Mouse (Mus musculus) heart, postnatal 4 days (tissue): ENCODE measurements around the gene Plcb4. TPM values are rescaled to one million over a fixed set of nuclear protein-coding genes. Genes with fewer than 3 reads are reported as not detected.

Experiments used
- DNase-seq: peaks from one replicate; pipeline ENCODE4 v3.0.0; 2021
- total RNA-seq, 2 experiments: library from RNA; stranded (reverse); gene quantifications; 2 replicates each; pipeline ENCODE4 v1.2.3; 2021

The Plcb4 gene
- total RNA-seq, 2 experiments from 2014 or later = 68.9 to 75.6 TPM

DNA sequence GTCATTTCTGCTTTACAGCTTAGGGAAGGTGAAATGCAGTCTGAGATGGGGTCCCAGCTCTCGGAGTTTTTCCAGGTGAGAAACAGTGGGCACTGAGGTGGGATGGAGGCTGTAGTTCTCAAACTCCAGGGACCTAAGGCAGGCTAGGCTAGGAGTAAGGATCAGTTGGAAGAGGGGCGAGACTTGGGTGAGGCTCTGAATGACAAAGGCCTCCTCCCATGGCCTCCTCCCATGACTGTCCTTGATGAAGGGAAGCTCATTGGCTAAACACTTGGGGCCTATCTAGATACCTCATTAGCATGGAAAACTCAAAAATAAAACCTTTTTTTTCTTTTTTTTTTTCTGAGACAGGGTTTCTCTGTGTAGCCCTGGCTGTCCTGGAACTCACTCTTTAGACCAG lies 198.0 kb downstream of the Plcb4 start:
- DNase-seq = no peak

DNA sequence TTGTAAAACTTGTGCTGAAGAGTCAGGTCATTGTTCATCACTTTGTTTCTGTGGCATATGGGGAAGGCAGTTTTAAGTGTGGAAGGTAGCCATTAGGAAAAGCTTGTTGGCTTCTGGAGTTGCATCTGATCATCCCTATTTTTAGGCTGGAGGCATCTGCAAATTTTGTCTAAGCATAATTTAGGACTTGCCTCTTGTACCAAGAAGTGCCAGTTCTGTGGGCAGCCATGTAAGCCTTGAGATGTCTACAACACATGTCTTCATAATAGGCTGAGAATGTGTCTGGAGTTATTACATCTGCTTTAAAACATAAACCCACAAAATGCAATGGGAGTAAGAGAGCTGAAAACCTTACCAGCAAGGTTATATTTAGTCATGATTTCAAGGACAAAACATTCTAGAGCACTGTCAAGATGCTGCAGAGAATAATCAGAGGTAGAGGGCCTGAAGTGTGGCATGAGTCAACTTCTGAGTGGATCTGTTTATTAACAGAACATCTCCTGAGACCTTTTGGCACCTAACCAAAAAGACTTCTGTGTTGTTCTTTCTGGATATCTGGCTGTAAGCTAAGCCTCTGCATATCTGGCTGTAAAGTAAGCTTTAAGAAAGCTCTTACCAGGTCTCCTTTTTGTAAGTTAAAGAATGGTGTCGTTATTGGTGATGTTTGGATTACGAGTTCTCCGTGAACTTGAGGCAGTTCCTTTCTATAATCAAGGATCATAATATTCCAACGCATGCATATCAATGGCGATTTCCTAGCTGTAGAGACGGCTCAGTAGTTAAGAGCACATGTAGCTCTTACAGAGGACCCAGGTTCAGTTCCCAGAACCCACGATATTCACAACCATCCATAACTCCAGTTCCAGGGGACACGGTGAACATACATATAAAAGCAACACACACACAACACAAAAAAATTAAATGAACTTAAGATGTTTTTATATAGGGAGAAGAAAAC lies 203.0 kb downstream of the Plcb4 start:
- DNase-seq = no peak

DNA sequence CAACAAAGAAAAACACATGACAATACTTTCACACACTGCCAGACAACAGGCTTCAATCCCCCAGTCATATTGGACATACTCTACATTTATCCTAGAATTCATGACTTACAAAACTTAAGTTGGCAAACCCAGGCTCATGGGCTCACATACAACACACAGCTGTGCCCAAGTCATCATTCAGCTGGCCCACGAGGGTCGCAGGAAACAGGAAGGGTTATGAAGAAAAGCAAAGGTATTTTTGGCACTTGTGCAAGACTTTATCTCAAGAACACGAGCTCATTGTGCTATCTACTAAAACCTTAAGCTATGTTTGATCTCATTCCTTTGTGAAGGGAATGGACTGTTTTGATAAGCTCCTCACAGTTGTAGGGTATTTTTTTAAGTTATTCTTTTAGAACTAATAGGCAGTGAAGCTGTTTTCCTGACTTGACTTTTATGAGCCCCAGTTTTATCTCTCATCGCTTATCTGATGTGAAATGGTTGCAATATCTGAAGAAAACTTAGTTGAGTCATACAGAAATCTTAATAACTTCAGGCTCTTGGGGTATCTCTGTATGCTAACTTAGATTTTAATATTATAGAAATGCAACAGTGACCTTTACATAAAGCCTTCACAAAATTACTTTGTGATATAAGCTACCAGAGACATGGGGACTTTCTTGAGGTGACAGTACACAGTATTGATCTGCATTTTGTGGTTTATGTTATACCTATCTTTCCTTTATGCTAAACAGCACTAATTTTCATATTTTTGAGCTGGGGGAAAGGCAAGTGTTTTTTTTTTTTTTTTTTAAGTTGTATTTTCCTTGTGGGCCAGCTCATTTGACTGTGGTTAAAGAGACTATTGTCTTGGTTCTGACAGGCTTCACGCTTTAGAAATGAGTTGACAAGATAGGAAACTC lies 203.9 kb downstream of the Plcb4 start:
- no peak for DNase-seq

DNA sequence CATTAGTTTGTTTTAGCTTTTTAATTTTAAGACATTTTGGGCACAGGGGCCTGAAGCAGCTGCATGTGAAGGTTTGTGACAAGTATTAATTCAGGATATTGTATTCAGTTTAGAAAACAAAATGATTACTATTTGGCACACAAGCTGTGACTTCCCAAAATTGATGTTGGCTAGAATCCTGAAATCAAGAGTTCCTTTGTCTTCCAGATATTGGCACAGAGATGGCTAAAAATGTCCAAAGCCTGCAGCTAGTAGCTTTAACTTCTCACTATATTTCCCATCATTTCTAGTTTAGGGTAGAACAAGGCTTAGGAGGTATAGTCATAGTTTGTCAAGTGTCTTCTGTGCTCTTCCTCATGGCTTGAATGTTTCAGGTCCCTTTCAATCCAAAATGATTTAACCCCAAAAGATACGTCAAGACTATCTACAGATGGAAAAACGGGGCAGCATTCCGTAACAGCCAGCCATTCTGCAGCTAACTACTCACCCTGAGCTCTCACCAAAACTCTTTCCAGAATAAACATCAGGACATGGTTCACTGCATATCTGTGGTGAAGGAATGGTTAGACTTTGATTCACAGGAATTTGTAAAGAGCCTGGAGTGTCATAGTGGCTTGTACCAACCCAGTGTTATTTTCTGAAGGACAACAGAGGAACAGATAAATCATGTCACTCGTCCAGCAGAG lies 204.7 kb downstream of the Plcb4 start:
- DNase-seq = no peak

DNA sequence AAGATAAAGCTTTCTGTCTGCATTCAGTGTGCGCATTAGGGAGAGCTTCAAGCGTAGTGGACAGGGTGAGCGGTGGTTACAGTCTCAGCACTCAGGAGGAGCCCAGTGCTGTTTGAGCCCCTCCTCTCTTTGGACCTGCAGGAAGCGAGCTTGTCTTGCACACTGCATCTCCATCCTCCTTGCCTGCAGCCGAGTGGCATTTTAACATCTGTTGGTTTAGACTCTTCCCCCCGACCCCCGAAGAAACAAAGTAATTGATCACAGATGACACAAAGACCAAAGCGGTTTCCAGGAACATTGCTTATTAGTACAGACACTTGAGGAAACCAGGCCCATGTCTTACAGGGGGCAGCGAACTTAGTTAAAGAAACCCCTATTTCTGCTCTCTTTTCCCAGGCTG lies 207.6 kb downstream of the Plcb4 start:
- no peak for DNase-seq

DNA sequence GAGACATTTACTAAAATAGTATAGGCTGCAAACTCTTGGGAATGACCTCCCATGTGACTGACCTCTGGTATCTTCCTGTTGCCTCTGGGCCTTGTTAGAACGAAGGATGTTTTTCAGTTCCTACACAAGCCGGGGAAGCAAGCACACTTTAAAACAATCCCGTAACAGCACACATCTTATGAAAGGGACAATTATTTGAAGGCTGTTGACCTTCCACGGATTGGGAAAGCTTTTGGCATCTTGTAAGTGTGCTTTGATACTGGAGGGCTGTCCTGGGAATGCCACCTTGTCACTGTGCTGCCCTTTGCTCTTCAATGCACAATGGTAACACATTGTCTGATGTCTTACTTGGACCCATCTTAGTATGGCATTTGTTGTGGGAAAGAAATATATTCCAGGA lies 208.0 kb downstream of the Plcb4 start:
- DNase-seq = no peak

DNA sequence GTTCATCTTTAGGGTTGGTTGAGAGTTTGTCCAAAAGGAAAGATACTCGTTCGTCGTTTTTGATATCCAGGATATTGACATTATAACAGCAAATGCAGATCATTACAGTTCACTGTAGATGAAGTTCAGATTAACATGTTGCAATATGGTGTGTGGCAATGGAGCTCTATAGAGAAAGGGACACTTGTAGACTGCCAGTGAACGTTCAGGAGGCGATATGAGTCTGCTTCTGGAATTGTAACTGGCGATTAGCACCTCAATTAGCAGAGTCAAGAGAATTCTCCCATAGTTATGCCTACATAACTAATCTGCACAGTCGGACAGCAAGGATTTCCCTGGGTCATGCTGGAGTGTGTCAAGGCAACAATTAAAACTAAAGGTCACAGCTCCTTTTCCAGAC lies 210.8 kb downstream of the Plcb4 start:
- no peak for DNase-seq

DNA sequence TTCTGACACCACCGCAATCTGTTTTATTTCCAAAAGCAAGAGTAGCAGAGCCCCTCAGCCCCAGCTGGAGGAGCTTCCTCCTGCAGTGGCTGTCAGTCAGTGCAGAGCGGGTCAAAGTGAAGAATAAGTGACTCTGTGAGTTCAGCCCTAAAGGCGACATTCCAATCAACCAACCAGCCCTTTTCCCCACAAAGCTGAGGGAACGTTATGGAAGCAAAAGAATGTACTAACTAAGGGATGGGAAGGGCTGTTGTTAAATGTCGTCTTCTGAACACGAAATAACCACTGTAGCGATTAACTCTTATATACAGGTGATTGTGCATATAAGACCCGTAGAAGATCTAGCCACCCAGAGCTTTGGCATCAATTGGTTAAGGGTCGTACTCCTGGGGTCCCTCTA lies 214.3 kb downstream of the Plcb4 start:
- no peak for DNase-seq

GRCm38 (mm10) chr2:135873761-135874160 lies 214.9 kb downstream of the Plcb4 start:
- no peak for DNase-seq

- peak; percentile 62 for DNase-seq
These were observed 216.7 kb downstream of the Plcb4 start for GRCm38 (mm10) chr2:135875549-135875948.

GRCm38 (mm10) chr2:135879356-135879755 lies 220.5 kb downstream of the Plcb4 start:
- DNase-seq = no peak

- no peak for DNase-seq
These were observed 221.5 kb downstream of the Plcb4 start for GRCm38 (mm10) chr2:135880269-135880760.

DNA sequence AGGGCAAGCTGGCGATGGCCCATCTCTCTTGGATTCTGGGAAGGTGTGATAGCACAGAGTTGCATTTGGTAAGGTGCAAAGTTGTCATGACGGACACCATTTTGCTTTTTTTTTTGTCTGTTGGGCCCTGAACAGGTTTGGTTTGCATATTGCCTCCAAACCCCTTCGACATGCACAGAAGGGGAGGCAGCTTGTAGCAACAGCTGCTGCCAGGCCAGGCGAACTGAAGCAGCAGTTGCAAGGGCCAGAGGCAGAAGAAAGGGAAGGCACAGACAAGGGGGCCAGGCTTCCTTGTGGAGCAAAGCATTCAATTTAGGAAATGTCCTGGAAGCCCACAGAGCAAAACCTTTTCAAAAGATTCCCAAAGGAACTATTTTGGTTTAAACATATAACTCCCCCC lies 224.5 kb downstream of the Plcb4 start:
- no peak for DNase-seq

DNA sequence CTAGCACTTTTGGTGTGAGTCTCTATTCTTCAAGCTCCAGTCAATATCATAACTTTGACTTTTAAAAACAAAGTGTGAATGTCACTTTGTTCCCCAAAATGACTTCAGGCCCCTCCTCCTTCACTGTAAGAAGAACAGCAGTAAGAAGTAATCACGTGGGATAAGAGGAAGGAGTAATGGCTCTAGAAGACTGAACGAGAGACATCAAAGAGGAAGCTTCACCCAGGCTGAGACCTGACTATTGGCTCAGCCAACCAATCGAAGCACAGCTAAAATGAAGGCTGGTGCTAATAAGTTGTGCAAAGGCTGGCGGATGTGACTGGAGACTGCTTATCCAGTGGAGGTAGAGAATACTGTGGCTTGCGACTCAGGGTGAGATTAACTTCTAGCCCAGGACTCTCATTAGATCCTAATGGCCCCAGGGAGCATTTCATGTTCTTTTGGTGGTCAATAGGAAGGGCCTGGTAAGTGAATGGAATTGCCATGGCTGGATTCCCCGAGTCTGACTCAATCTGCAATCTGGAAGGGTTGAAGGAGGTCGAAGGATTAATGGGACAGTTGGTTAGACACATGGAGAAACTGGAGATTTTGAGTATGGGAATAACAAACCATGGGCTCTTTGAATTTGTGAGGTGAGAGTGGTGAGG lies 225.8 kb downstream of the Plcb4 start:
- DNase-seq = no peak

DNA sequence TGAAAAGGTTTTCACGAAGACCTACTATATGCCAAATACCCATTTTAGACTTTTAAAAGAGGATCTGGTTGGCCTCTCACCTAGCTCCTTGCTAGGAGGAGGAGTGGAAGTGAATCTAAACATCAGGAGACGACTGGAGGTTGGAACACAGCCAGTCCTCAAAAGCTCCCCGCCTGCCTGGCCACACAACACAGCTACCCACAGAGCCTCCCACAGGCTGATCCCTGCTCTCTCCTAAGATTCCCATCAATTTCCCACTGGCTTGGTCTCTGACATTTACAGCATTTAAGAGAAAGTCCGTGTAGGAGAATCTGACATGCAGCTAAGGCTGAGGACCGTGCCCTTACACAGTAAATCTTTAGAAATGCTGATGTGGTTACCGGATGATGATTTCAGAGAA lies 226.8 kb downstream of the Plcb4 start:
- no peak for DNase-seq

- no peak for DNase-seq
These were observed 227.4 kb downstream of the Plcb4 start for GRCm38 (mm10) chr2:135886081-135886679.

DNA sequence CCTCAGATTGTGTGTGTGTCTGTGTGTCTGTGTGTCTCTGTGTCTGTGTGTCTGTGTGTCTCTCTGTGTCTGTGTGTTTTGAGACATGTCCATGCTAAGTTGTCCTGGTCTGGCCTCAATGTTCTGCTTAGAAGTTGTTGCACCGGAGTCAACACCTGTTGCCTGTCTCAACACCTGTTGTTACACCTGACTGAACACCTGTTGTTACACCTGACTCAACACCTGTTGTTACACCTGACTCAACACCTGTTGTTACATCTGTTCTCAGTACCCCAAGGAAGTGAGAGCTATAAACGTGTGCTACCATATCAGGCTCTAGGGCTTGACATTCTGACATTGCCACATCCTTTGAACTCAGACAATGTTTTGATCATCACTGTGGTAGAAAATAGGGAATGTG lies 229.0 kb downstream of the Plcb4 start:
- DNase-seq = no peak

- peak; percentile 16 for DNase-seq
These were observed 229.4 kb downstream of the Plcb4 start for GRCm38 (mm10) chr2:135888206-135888605.

GRCm38 (mm10) chr2:135888767-135889166 lies 230.0 kb downstream of the Plcb4 start:
- no peak for DNase-seq

DNA sequence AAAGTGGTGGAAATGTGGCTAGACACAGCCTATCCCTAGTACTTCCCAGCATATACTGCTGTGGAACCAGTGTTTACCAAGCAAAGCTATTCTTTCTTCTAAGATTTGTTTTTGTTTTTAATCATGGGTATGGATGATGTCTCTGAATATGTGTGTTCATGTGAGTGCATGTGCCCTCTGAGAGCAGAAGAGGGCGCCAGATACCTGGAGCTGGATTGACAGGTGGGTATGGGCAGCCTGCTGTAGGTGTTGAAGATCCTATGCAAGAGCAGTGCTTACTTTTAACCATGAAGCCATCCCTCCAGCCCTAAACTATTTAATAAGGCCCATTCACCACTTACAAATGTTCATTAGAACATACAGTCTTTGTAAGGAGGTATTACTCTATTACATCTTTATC lies 231.3 kb downstream of the Plcb4 start:
- DNase-seq = no peak

DNA sequence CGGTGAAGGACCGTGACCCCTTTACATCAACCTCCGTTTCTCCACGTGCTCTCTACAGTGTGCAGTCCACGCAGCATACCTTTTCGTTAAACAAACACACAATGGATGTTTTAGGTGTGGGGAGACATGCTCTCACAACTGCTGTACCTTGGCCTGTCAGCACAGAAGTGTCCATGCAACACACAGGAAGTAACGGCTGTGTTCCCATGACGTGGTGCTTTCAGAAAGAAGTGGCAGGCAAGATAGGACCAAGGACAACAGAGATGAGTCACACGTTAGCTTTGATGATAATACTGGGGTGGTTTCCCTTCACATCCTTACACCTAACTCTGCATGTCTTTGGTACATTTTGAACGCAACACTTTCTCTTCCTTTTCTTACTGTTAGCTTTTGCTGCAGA lies 232.3 kb downstream of the Plcb4 start:
- no peak for DNase-seq

GRCm38 (mm10) chr2:135891686-135892085 lies 232.9 kb downstream of the Plcb4 start:
- DNase-seq = no peak
